ENCODE assay signal across 24 mouse cellular contexts in genomic region chr10:44431689-44432088, GRCm38 (mm10).
A peak's percentile ranks its signal among the peaks of the same experiment; 100 is the strongest.
DNase-seq lines count a peak whose midpoint lies in the region; ATAC-seq and TF ChIP-seq lines count a peak whose summit lies in the region.
"Had no signal": no experiment of that assay in that cellular context is flagged by ENCODE, and none has a peak within 500 bp of the region (broad histone marks: within the 10 kb centered on the region; RNA-seq: fewer than 3 reads in every experiment).

No protein-coding gene starts in this region.

- no peak for TF ChIP-seq CTCF in lung, embryonic 14.5 days (IDR thresholded peaks at IDR 0.05; ENCODE audit: low read depth)

- H3K36me3 ChIP-seq in lung, embryonic 14.5 days (ENCODE audit: insufficient read depth), result no peaks in the 10 kb centered on the region
- no peaks in the 10 kb centered on the region for H3K36me3 ChIP-seq in lung, embryonic 16.5 days (ENCODE audit: control insufficient read depth, insufficient read depth, low read length)
- no peaks in the 10 kb centered on the region for H3K36me3 ChIP-seq in stomach, embryonic 16.5 days (ENCODE audit: control insufficient read depth, insufficient read depth, low read length)
- H3K36me3 ChIP-seq: embryonic facial prominence, embryonic 15.5 days; heart, embryonic 12.5 days; limb, embryonic 10.5 days; neural tube, embryonic 15.5 days had no signal

- no peak overlapping the region for H3K4me3 ChIP-seq in lung, embryonic 14.5 days (ENCODE audit: low read depth, low read length)
- no peak overlapping the region for H3K4me3 ChIP-seq in lung, embryonic 16.5 days (ENCODE audit: low read length)
- H3K4me3 ChIP-seq in stomach, embryonic 16.5 days (replicated peaks; ENCODE audit: low read length), result no peak overlapping the region
- H3K4me3 ChIP-seq: embryonic facial prominence, embryonic 15.5 days; heart, embryonic 12.5 days; limb, embryonic 10.5 days; neural tube, embryonic 15.5 days had no signal

- peak; percentile 37; the same call in 1 of the 2 replicates for ATAC-seq in lung, embryonic 14.5 days (ENCODE audit: insufficient read depth)
- peak; percentile 71 for ATAC-seq in lung, embryonic 16.5 days (ENCODE audit: low read depth)
- ATAC-seq in stomach, embryonic 16.5 days (ENCODE audit: insufficient read depth, low FRiP score), result no peak; the same call in 1 of the 2 replicates
- ATAC-seq: CD4-positive, CD25-positive, alpha-beta regulatory T cell, adult 4 months; forebrain, postnatal 0 days; liver, postnatal 0 days; midbrain, embryonic 16.5 days had no signal

- H3K4me2 ChIP-seq in lung, embryonic 14.5 days, result no peak overlapping the region
- no peak overlapping the region for H3K4me2 ChIP-seq in lung, embryonic 16.5 days (ENCODE audit: low read depth, low read length)
- no peak overlapping the region for H3K4me2 ChIP-seq in stomach, embryonic 16.5 days (ENCODE audit: low read depth, low read length)
- H3K4me2 ChIP-seq: embryonic facial prominence, embryonic 15.5 days; heart, embryonic 12.5 days; hindbrain, embryonic 14.5 days; neural tube, embryonic 15.5 days had no signal

- peak; percentile 71 for DNase-seq in heart, adult 11 months
- no peak for DNase-seq in heart, adult 9 months (ENCODE audit: low spot score in 2 of 2)
- DNase-seq in lung, embryonic 14.5 days, result no peak
- DNase-seq in lung, postnatal 14 days, result no peak
- no peak for DNase-seq in MN1 (ENCODE audit: low spot score)
- no peak for DNase-seq in adipocyte (ENCODE audit: low spot score)
- DNase-seq: adrenal gland, adult 2 months; cerebellum, adult 9-10 months; forebrain, postnatal 0 days; heart, postnatal 14 days; liver, postnatal 0 days; right cerebral cortex, postnatal 14 days; spleen, adult 18-20 months; thymus, adult 2 months had no signal

- no peaks in the 10 kb centered on the region for H3K9me3 ChIP-seq in lung, embryonic 14.5 days (ENCODE audit: low read depth, low read length)
- no peaks in the 10 kb centered on the region for H3K9me3 ChIP-seq in lung, embryonic 16.5 days (ENCODE audit: control insufficient read depth, low read length)
- no peaks in the 10 kb centered on the region for H3K9me3 ChIP-seq in stomach, embryonic 16.5 days (replicated peaks; ENCODE audit: control insufficient read depth, low read length)
- H3K9me3 ChIP-seq: embryonic facial prominence, embryonic 15.5 days; heart, embryonic 12.5 days; limb, embryonic 10.5 days; neural tube, embryonic 15.5 days had no signal

- H3K9ac ChIP-seq in lung, embryonic 14.5 days, result no peak overlapping the region
- no peak overlapping the region for H3K9ac ChIP-seq in lung, embryonic 16.5 days (ENCODE audit: low read length)
- no peak overlapping the region for H3K9ac ChIP-seq in stomach, embryonic 16.5 days (ENCODE audit: low read length)
- H3K9ac ChIP-seq: embryonic facial prominence, embryonic 15.5 days; forebrain, postnatal 0 days; heart, embryonic 12.5 days; hindbrain, embryonic 14.5 days; liver, postnatal 0 days; neural tube, embryonic 15.5 days had no signal

- no peaks in the 10 kb centered on the region for H3K4me1 ChIP-seq in lung, embryonic 14.5 days (ENCODE audit: insufficient read depth)
- no peaks in the 10 kb centered on the region; the same call in none of the 2 replicates for H3K4me1 ChIP-seq in lung, embryonic 16.5 days (replicated peaks; ENCODE audit: control insufficient read depth, insufficient read depth, low read length)
- H3K4me1 ChIP-seq in stomach, embryonic 16.5 days (ENCODE audit: control insufficient read depth, insufficient read depth, low read length), result no peaks in the 10 kb centered on the region
- H3K4me1 ChIP-seq: neural tube, embryonic 15.5 days had no signal

- 80% methylated on average over 4 of the region's 4 CpGs for whole genome bisulfite sequencing in lung, embryonic 14.5 days
- WGBS in lung, embryonic 16.5 days, result 64% methylated on average over 4 of the region's 4 CpGs
- 61% methylated on average over 4 of the region's 4 CpGs for WGBS in stomach, embryonic 16.5 days

- H3K27me3 ChIP-seq in lung, embryonic 14.5 days (ENCODE audit: insufficient read depth, low read length), result no peaks in the 10 kb centered on the region
- no peaks in the 10 kb centered on the region for H3K27me3 ChIP-seq in lung, embryonic 16.5 days (ENCODE audit: control insufficient read depth, insufficient read depth, low read depth, low read length)
- no peaks in the 10 kb centered on the region for H3K27me3 ChIP-seq in stomach, embryonic 16.5 days (ENCODE audit: control insufficient read depth, insufficient read depth, low read length)
- H3K27me3 ChIP-seq: embryonic facial prominence, embryonic 15.5 days; heart, embryonic 12.5 days; neural tube, embryonic 15.5 days had no signal

- H3K27ac ChIP-seq in lung, embryonic 14.5 days (ENCODE audit: low read depth), result no peak overlapping the region
- H3K27ac ChIP-seq in lung, embryonic 16.5 days (ENCODE audit: low read length), result no peak overlapping the region
- H3K27ac ChIP-seq in stomach, embryonic 16.5 days (ENCODE audit: low read length), result peak overlapping the region; percentile 49; the same call in 1 of the 2 replicates
- H3K27ac ChIP-seq: embryonic facial prominence, embryonic 15.5 days; hindbrain, embryonic 14.5 days; kidney, postnatal 0 days; limb, embryonic 10.5 days; neural tube, embryonic 15.5 days had no signal
